Mouse (Mus musculus) brain, adult 10 weeks (tissue): ENCODE results near the gene Gm21732. TPM values are rescaled to one million over a fixed set of nuclear protein-coding genes. Genes with fewer than 3 reads are reported as not detected.

Source experiments
- polyA plus RNA-seq: library from polyadenylated mRNA; stranded (reverse); fragments of 350-450 nt; fragmentation: Illumina TruSeq; extraction: RNeasy Lipid Tissue Mini Kit (QIAGEN cat#74804); gene quantifications from one replicate; pipeline ENCODE4 v1.2.3, GENCODE M21; 2015; ENCODE audit warnings: low read depth, low replicate concordance

Gm21732 gene
- not detected for polyA plus RNA-seq

GRCm38 (mm10) chrY:38575591-38575990 is at the start of gene Gm21732:
Gene Gm21732 (minus strand): TSS chrY:38575691.

Other genes starting within 250 kb of the Gm21732 start
- not detected for gene Gm20897, start 73.5 kb downstream of the Gm21732 start, polyA plus RNA-seq